Mouse (Mus musculus): ENCODE measurements around the gene Yjefn3.

- TF ChIP-seq CTCF (IDR thresholded peaks at IDR 0.05; ENCODE audit: extremely low read depth, insufficient read depth, insufficient read length, insufficient replicate concordance) (no peak), POLR2A (IDR thresholded peaks at IDR 0.05; ENCODE audit: low read depth, low read length) (no peak)
Measured at GRCm38 (mm10) chr8:69847167-69848065, 55.1 kb downstream of the Yjefn3 start.

Data from spleen, adult 2 months (tissue).